Mouse (Mus musculus): ENCODE measurements at regions not wholly inside any gene's neighbourhood (a gene's known extent, or its start where the extent isn't known, plus 50 kb on each side); places are given as distances from the start of the nearest gene placed in this dataset.
A peak's percentile ranks its signal among the peaks of the same experiment; 100 is the strongest.

- DNase-seq (ENCODE audit: low spot score in 2 of 2), result no peak
These were observed 126.2 kb upstream of the Pcsk2 start for GRCm38 (mm10) chr2:143419791-143420190.

- DNase-seq (ENCODE audit: low spot score in 2 of 2), result peak in 1 of 2 experiments; percentile 47
These were observed 95.3 kb upstream of the Pcsk2 start for GRCm38 (mm10) chr2:143450680-143451079.

GRCm38 (mm10) chr2:143451256-143451655, 94.7 kb upstream of the Pcsk2 start:
- DNase-seq (ENCODE audit: low spot score in 2 of 2), result peak; percentile 11 to 61

- DNase-seq (ENCODE audit: low spot score in 2 of 2), result no peak
These were observed 94.3 kb upstream of the Pcsk2 start for GRCm38 (mm10) chr2:143451661-143452060.

GRCm38 (mm10) chr2:143467936-143468335, 78.0 kb upstream of the Pcsk2 start:
- DNase-seq (ENCODE audit: low spot score in 2 of 2), result no peak

- DNase-seq (ENCODE audit: low spot score in 2 of 2), result peak; percentile 42 to 70
These were observed 74.6 kb upstream of the Pcsk2 start for GRCm38 (mm10) chr2:143471394-143471793.

- no peak for DNase-seq (ENCODE audit: low spot score in 2 of 2)
These were observed 55.1 kb upstream of the Pcsk2 start for GRCm38 (mm10) chr2:143490830-143491229.

Data from layer of hippocampus, adult 18-20 months (tissue).